Mouse (Mus musculus) heart, postnatal 0 days (tissue): ENCODE measurements around the gene Glt28d2.

Source experiments
- CTCF ChIP-seq: IDR thresholded peaks from 2 replicates; pipeline ENCODE4 v1.5.1; 2016; ENCODE audit warnings: antibody characterized with exemption, control low read depth, low read depth
- EP300 ChIP-seq: IDR thresholded peaks from 2 replicates; pipeline ENCODE4 v1.6.1; 2016; ENCODE audit warnings: antibody characterized with exemption, low read depth

GRCm38 (mm10) chr3:85931859-85932258 is 44.5 kb upstream of the Glt28d2 start:
- TF ChIP-seq EP300, result no peak
- TF ChIP-seq CTCF, result no peak
